Mouse (Mus musculus): ENCODE measurements at regions not wholly inside any gene's neighbourhood (a gene's known extent, or its start where the extent isn't known, plus 50 kb on each side); places are given as distances from the start of the nearest gene placed in this dataset.
A peak's percentile ranks its signal among the peaks of the same experiment; 100 is the strongest.

DNA sequence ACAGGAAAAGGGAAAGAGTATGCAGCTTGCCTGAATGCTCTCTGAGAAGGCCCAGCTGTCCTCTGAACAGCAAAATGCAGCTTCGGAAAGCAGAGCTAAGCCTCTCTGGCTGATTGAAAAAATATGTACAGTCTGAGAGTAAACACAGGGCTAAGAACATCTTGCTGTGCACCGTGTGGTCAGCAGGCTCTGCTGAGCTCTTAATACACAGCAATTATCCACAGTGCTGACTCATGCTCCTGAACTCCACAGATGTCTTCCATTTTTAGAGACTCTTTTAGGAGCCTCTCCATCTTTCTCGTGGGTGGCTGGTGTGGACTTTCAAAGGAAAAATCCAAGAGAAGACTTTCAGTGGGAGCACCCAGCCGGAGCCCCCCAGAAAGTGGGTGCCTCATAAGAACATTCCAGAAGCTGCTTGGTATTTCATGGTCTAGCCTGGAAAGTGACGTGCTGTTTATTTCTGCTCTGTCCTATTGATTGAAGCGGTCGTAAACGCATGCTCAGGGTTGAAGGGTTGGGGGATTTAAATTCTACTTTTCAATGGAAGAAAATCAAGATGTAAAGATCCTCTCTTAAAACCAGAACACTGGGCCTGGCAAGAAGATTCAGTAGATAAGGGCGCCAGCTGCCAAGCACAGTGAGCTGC is 209.5 kb downstream of the Mreg start:
- peak; percentile 96 for DNase-seq (ENCODE audit: low read depth, low spot score)

- DNase-seq (ENCODE audit: low read depth, low spot score): peak; percentile 44
Observed at GRCm38 (mm10) chr1:72000741-72001140, 211.4 kb downstream of the Mreg start.

DNA sequence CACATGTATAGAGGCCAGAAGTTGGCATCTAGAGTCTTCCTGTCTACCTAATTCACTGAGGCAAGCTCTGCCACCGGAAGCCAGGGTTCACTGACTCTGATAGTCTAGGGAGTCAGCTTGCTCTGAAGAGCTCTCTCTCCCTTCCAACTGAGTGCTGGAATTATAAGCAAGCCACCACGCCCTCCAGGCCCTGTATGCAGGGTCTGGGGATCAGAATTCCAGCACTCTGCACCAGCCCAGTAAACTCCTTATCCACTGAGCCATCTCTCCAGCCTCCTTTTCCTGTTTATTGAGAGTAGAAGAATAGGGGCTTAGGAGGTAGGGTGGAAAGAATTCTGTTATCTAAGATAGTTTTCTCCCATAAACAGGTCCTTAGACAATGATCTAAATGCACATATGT is 215.3 kb downstream of the Mreg start:
- DNase-seq (ENCODE audit: low read depth, low spot score): no peak

GRCm38 (mm10) chr1:71996234-71996619 is 215.9 kb downstream of the Mreg start:
- DNase-seq (ENCODE audit: low read depth, low spot score): no peak

GRCm38 (mm10) chr1:71995573-71996233 is 216.4 kb downstream of the Mreg start:
- DNase-seq (ENCODE audit: low read depth, low spot score): no peak

GRCm38 (mm10) chr1:71990936-71991335 is 221.2 kb downstream of the Mreg start:
- DNase-seq (ENCODE audit: low read depth, low spot score): no peak

GRCm38 (mm10) chr1:71988086-71988485 is 224.0 kb downstream of the Mreg start:
- DNase-seq (ENCODE audit: low read depth, low spot score): no peak

GRCm38 (mm10) chr1:71986047-71986446 is 226.1 kb downstream of the Mreg start:
- no peak for DNase-seq (ENCODE audit: low read depth, low spot score)

DNA sequence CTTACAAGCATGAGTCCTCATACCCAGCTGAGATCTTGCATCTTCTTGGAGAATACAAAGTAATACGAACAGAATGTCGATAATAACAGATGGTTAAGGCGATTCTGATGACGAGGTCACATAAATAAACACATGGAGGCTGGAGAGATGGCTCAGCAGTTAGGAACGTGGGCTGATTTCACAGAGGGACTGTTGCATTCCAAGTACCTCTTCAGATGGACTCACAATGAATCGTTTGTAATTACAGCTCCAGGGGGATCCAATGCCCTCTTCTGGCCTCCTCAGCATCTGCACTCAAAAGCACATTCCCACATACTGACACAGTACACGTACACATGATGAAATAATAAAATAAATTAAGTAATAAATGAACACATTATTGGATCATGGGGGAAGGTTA is 228.3 kb downstream of the Mreg start:
- DNase-seq (ENCODE audit: low read depth, low spot score): no peak

DNA sequence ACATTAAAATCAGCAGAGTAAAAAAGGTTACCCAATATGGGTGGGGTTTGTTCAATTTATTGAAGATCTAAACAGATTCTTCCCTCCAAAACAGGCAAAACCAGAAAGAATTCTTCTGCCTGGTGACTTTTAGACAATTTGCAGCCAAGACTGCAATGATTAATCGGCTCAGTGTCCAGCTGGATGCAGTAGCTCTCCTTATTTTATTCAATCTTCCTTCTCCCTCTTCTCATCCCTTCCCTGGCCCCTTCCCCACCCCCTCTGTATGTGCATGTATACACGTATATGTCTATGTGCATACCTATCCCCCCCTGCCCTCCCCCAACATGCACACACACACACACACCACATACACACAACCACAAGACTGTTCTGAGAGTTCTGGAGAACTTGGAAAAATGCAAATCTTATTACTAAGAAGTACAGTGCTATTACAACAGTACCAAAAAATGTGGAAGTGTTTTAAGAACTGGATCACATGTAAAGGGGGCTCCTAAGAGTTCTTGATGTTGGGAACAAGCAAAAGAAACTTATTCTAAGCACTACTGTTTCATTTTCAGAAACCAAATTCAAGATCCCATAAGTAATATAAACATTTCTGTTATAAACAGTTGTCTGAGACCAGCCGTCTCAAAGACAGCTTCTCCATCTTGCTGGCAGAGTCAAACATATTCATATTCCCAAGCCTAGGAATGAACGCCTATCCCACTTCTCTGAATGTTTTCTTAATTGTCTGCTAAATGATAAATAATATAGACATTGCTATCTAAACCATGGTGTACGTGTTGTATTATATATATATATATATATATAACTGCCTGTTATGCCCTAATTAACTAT is 229.5 kb downstream of the Mreg start:
- no peak for DNase-seq (ENCODE audit: low read depth, low spot score)

DNA sequence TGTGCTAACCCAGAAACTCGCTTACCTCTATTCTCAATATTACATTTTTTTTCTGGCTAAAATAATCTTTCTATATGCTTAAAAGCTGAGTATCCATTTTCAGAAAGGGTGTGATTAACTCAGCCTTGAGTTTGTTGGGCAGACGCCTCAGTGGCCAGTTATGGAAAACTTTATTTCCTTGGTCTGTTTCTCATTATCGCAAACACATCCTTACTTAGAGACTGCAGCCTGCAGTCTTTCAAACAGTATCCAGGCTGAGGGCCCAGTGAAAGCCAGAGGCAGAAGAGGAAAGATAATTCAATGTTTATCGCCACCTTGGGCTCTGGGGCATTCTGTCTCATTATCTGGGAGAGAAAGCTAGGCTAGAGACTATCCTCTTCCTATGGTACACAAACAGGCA is 231.5 kb downstream of the Mreg start:
- DNase-seq (ENCODE audit: low read depth, low spot score): peak; percentile 59

- DNase-seq (ENCODE audit: low read depth, low spot score): no peak
Observed at GRCm38 (mm10) chr1:71979261-71979660, 232.8 kb downstream of the Mreg start.

- DNase-seq (ENCODE audit: low read depth, low spot score): peak; percentile 66
Observed at GRCm38 (mm10) chr1:71977361-71977760, 234.7 kb downstream of the Mreg start.

DNA sequence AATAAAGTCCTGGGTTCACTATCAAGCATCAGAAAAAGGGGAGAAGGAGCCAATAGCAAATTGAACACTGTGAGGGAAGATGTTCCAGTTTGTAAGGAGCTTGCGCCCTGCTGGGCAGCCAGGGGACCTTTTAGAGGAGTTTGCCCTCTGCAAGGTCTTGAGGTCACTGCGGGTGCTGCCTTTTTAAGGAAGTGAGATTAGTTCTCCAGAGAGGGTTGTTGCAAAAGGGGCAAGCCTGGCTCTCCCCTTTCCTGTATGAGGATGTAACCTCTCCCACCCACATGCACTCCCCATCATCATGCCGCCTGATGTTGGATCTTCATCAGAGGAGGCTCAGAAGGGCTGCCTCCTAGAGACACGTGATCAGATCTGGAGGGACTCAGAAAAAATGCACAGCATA is 237.4 kb downstream of the Mreg start:
- no peak for DNase-seq (ENCODE audit: low read depth, low spot score)

GRCm38 (mm10) chr1:71971943-71972342 is 240.2 kb downstream of the Mreg start:
- DNase-seq (ENCODE audit: low read depth, low spot score): peak; percentile 80

DNA sequence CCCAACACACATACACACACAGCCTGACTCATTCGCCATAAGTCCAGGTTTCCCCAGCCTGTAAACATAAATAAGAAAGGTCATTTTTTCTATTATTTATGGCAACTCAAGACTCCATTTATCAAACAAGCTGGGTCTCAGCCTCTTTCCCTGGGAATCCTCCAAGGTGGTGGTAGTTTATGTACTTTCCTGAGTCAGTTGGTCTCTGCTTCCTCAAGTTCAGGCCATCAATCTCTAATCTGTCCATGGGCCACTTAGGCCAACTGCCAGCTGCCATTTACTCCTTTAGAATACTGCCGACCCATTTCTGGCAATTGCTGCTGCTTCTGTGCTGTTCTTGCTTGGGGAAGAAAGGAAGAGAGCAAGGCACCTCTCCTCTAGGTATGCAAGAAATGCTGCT is 241.3 kb downstream of the Mreg start:
- DNase-seq (ENCODE audit: low read depth, low spot score): peak; percentile 76

GRCm38 (mm10) chr1:71967574-71968104 is 244.5 kb downstream of the Mreg start:
- no peak for DNase-seq (ENCODE audit: low read depth, low spot score)

- DNase-seq (ENCODE audit: low read depth, low spot score): no peak
Observed at GRCm38 (mm10) chr1:71964450-71965126, 247.5 kb downstream of the Mreg start.

DNA sequence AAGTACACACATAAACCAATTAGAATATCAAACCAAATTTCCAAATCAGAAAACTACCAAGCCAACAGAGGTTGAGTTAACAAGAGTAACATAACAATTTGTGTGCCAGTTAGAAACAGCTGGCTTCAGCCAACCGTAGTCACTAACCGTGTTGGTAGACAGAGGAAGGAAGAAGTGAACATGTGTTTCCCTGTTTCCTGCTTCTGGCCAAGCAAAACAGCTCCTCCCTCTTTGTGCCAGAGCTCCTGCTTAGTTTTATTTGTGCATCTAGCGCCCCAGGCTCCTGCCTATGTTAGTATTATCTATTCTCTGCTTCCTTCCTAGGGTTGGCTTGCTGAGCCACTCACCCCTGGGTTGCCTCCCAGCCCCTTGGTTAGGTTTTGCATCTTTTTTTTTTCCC is 255.2 kb downstream of the Mreg start:
- DNase-seq (ENCODE audit: low read depth, low spot score): no peak

- peak; percentile 56 for DNase-seq (ENCODE audit: low read depth, low spot score)
Observed at GRCm38 (mm10) chr1:71955331-71955730, 256.8 kb downstream of the Mreg start.

DNA sequence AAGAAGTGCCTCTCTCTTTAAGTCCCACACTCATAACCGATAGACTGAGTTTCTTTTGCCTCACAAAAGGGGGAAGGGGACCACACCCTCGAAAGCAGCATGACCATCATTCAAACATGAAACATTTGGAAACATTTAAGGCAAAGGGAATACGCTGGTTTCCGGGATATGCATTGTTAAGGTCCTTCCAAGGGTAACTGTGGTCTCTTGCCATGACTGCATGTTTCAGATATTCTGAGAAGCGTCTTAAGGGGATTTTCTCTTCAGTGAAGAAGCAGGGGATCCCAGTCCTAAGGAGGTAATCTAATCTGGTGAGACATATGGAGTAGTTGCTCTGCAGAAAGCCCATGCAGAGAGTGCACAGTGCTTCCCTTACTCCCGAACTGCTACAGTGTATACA is 258.8 kb downstream of the Mreg start:
- no peak for DNase-seq (ENCODE audit: low read depth, low spot score)

DNA sequence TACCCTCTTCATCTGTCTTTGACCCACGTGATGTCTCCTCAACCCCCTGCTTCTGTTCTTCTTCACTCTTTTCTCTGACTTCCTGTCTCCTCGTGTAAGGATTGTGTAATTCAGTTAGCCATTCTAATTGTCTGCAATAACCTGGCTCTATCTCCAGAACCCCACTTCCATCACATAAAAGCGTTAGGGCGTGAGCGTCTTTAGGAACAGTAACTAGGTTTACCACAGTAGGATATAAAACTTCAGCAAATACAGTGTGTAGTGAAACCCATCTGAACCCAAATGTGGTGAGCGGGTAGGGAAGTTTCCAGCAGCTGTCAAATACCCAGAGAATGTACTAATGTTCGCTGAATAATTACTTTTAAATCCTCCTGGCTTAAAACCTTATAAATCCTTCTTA is 262.6 kb downstream of the Mreg start:
- no peak for DNase-seq (ENCODE audit: low read depth, low spot score)

All from 3T3-L1 (cell line).